Mouse (Mus musculus) cerebellum, adult 2 months (tissue): ENCODE measurements at regions not wholly inside any gene's neighbourhood (a gene's known extent, or its start where the extent isn't known, plus 50 kb on each side); places are given as distances from the start of the nearest gene placed in this dataset.

ENCODE experiments used
- DNase-seq, 2 experiments: peaks; one replicate each; pipeline ENCODE4 v3.0.0; 2021
- H3K27ac ChIP-seq: fragments of 200-500 bp; 2 replicates; pipeline ENCODE4 v1.5.1; 2012; ENCODE audit warnings: low read length, control low read depth, inconsistent platforms; ENCODE audit not compliant: insufficient read depth
- H3K27me3 ChIP-seq: fragments of 200-500 bp; 2 replicates; pipeline ENCODE4 v1.6.1; 2012; ENCODE audit warnings: inconsistent platforms, mild to moderate bottlenecking, low read length, moderate library complexity; ENCODE audit not compliant: control insufficient read depth, insufficient read depth
- H3K4me1 ChIP-seq: fragments of 200-500 bp; 2 replicates; pipeline ENCODE4 v1.6.1; 2011; ENCODE audit warnings: low read length; ENCODE audit not compliant: control insufficient read depth, insufficient read depth
- H3K4me3 ChIP-seq: fragments of 200-500 bp; replicated peaks from 2 replicates; pipeline ENCODE3; 2011; ENCODE audit warnings: mild to moderate bottlenecking, low read depth, low read length, control low read depth; ENCODE audit not compliant: insufficient read depth
- CTCF ChIP-seq: fragments of 200-500 bp; IDR thresholded peaks from 2 replicates; pipeline ENCODE4 v1.5.1; 2011; ENCODE audit warnings: low read depth, mild to moderate bottlenecking, control low read depth, low read length, moderate library complexity, borderline replicate concordance; ENCODE audit not compliant: insufficient read depth
- POLR2A ChIP-seq: fragments of 200-500 bp; IDR thresholded peaks from 2 replicates; pipeline ENCODE4 v1.6.1; 2011; ENCODE audit warnings: low read length, control low read depth, borderline replicate concordance; ENCODE audit not compliant: insufficient read depth
- WGBS: fragments of 180-500 bp; shearing (Covaris S2); methylation state at CpG from one replicate; pipeline ENCODE4 v1.1.7; 2018; 5-methylcytosine and 5-hydroxymethylcytosine counted together

DNA sequence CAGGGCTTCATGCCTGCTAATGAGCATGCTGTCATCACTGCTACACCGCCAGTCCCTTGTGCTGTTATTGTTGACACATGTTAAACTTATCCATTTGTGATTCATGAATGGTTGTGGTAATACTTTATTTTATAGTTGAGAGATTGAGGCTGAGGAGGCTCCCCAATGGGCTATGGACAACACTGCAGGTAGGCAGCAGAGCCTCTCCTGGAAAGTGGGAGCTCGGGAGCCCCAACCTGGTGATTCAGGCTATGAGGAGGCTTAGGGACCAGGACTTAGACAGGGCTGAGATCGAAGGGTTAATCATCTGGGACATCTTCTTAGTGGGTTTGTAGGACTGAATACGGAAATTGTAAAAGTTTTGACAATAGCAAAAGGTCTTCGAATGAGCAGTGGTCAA is 307.4 kb downstream of the Etnk1 start:
- TF ChIP-seq CTCF = no peak
- no peak for TF ChIP-seq POLR2A
- Histone ChIP-seq H3K27ac (no peak overlapping the region), H3K27me3 (no peaks in the 10 kb centered on the region), H3K4me1 (no peaks in the 10 kb centered on the region), H3K4me3 (no peak overlapping the region)
- 79% methylated on average over 5 of the region's 5 CpGs for WGBS
- DNase-seq = no peak

DNA sequence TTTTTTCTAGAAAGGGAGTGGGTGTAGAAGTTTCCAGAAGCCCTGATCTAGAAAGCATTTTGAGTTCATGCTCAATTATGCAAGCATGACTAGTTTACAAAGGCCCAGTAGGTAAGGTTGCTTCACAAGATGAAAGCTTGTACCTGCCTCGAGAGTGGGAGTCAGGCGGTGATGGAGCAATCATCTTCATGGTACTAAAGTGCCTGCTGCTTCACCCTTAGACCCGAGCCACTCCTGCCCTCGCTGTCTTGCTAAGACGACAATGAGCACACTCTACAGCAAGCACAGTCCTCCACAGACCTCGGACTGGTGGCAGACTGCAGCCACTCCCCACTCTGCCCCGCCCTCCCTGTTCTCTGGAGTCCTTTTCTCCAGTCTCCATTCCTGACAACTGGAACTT is 308.3 kb downstream of the Etnk1 start:
- no peak overlapping the region for H3K27ac ChIP-seq
- DNase-seq = no peak
- no peaks in the 10 kb centered on the region for H3K27me3 ChIP-seq
- H3K4me1 ChIP-seq = no peaks in the 10 kb centered on the region
- TF ChIP-seq CTCF (no peak), POLR2A (no peak)
- H3K4me3 ChIP-seq = no peak overlapping the region
- WGBS = 69% methylated on average over 7 of the region's 7 CpGs

DNA sequence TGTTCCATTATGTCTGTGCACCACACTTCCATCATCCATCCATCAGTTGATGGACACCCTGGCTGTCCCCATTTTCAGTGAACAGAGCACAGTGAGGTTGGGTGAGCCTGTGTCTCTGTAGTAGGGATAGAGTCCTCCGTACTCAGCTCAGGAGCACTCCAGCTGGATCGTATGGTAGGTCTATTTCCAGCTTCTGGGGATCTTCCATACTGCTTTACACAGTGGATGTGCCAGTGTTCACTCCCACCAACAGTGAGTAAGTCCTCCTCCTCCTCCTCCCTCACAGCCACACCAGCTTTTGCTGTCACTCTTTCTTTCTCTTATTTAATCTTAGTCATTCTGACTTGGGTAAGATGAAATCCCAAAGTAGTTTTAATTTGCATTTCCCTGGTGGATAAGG is 310.4 kb downstream of the Etnk1 start:
- no peaks in the 10 kb centered on the region for H3K4me1 ChIP-seq
- H3K27me3 ChIP-seq = no peaks in the 10 kb centered on the region
- no peak overlapping the region for H3K4me3 ChIP-seq
- no peak for TF ChIP-seq POLR2A
- no peak overlapping the region for H3K27ac ChIP-seq
- no peak for DNase-seq
- 90% methylated on average over 2 of the region's 2 CpGs for WGBS

DNA sequence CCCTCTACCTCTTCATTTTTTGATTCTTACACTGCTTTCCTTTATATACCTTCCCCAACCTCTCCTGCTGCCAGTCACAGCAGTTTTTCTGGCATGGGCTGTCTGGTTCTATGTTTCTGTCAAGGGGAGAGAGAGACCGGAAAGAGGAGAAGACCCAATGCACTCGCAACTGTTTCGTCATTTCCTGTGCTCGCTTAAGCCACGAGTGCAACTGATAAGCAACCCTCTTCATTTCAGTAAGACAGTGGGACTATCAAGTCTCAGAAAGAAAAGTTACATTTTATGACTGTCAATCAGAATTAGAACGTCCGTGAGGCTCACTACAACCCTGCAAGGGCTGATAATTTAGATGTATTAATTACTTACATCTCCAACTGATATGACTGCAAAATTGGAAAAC is 312.2 kb downstream of the Etnk1 start:
- Histone ChIP-seq H3K27me3 (no peaks in the 10 kb centered on the region), H3K4me1 (no peaks in the 10 kb centered on the region), H3K4me3 (no peak overlapping the region), H3K27ac (no peak overlapping the region)
- WGBS = 76% methylated on average over 7 of the region's 7 CpGs
- no peak for TF ChIP-seq CTCF
- no peak for TF ChIP-seq POLR2A
- DNase-seq = no peak

DNA sequence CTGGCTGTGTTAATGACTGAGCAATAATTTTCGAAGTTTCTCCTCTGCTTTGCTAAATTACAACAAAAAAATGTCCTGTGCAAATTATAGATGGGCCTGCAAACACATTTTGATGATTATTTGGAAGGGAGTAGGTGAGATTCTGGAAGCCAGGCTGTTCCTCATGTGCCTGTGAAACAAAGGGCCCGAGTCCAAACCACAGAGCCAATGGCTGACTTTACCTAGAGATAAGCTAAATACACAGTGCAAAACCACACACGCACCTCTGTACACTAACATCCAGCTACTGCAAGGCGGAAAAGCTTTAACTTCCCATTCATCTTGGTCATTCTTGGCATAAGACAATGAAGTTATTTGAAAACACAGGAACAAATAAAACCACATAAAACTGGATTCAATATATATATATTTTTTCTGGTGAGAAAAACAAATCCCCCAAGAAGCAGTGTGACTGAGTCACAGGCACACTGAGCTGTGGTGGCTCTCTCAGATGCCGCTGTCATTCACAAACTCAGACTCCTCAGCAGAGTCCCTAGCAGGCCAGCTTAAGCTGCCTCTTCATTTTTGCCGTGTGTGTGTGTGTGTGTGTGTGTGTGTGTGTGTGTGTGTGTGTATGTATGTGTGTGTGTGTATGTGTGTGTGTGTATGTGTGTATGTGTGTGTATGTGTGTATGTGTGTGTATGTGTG is 312.8 kb downstream of the Etnk1 start:
- no peak for DNase-seq
- Histone ChIP-seq H3K27ac (no peak overlapping the region), H3K4me1 (no peaks in the 10 kb centered on the region), H3K27me3 (no peaks in the 10 kb centered on the region), H3K4me3 (no peak overlapping the region)
- TF ChIP-seq CTCF = no peak
- TF ChIP-seq POLR2A = no peak
- 84% methylated on average over 6 of the region's 6 CpGs for WGBS

DNA sequence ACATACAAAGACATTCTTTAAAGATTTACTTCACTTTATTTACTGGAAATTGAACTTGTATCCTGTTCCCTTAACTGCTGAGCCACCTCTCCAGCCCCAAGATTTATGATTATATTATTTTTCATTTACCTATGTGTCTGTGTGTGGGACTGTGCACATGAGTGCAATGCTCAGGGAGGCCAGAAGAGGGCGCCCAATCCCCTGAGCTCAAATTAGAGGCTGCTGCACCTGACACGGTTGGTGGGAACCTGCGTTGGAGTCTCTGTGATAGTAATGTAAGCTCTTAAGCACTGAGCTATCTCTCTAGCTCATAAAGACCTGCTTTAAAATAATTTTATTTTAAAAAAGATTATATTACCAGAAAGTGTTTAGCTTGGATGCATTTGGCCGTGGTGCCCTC is 315.3 kb downstream of the Etnk1 start:
- Histone ChIP-seq H3K4me1 (no peaks in the 10 kb centered on the region), H3K27me3 (no peaks in the 10 kb centered on the region), H3K4me3 (no peak overlapping the region), H3K27ac (no peak overlapping the region)
- TF ChIP-seq POLR2A (no peak), CTCF (no peak)
- DNase-seq = no peak
- WGBS = 93% methylated on average over 4 of the region's 4 CpGs

DNA sequence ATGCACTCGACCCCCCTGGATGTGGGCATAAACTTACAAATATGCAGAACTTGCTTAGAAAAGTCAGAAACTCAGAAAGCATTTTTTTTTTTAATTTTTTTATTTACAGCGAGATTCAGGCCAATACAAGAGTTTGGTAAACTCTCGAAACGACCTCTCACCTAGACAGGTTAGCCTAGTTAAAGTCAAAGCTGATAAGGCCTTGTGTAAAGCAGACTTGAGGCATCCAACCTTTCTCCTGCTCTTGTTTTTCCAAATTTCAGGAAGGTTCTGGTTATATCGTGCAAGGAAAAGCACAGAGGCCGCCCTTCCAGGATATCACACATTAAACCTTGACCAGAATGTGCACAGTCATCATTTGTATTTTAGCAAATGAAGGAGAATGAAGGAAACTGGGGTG is 315.8 kb downstream of the Etnk1 start:
- H3K27me3 ChIP-seq = no peaks in the 10 kb centered on the region
- DNase-seq = no peak
- H3K4me1 ChIP-seq = no peaks in the 10 kb centered on the region
- no peak overlapping the region for H3K4me3 ChIP-seq
- 89% methylated on average over 6 of the region's 6 CpGs for WGBS
- TF ChIP-seq CTCF (no peak), POLR2A (no peak)
- H3K27ac ChIP-seq = no peak overlapping the region

DNA sequence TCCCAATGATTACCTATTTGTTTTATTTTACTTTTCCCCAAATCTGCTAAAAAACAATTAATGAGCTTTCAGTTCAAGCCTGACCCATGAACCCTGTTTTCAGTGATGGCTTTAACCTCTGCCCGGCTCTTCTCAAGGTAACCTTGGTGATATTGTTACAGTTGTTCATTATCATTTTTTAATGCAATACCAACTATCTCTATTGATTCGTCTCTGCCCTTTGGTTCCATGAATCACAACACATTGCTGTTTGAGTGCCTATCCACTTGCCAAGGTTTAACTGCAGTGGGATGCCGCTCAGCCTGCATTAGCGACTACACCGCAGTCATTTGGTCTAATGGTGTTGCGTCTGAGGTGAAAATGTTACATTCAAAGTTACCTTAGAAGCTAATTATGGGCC is 317.9 kb downstream of the Etnk1 start:
- no peak for DNase-seq
- Histone ChIP-seq H3K4me1 (no peaks in the 10 kb centered on the region), H3K27me3 (no peaks in the 10 kb centered on the region), H3K4me3 (no peak overlapping the region), H3K27ac (no peak overlapping the region)
- no peak for TF ChIP-seq CTCF
- no peak for TF ChIP-seq POLR2A
- WGBS = 96% methylated on average over 6 of the region's 6 CpGs
